Mouse (Mus musculus): ENCODE data around the gene Prodh2.

DNA sequence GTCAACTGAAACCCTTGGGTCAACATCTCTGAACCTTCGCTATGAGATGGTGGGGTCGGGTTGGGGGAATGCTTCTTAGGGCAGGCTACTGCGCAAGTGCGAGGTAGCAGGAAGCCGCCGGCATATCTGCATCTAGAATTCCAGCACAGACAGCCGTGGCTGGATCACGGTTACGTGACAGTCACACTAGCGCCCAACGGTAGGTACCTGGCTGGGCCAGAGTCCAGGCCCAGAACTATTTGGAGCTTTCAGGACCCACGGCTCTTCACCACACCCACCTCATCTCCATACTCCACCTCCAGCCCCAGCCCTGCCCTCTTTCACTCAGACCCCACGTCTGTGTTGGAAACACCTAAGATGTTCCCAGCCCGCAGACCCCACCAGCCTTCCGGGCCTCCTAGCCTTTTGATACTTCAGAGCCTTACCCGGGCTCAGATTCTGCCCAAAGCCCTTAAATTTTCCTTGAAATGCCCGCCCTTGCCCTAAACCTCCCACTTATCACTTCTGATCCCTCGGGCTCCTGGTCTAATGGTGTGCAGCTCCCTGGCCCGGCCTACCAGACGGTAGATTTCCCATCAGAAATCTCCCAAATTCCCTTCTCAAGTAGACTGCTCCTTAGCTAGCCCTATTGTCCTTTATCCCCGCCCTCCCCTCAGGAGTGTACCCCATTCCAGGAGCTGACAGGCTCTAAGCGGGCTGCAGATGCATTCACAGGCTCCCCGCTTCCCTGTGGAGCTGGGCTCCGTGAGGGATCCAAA lies 21.8 kb downstream of the Prodh2 start:
- TF ChIP-seq EP300 (IDR thresholded peaks at IDR 0.05; ENCODE audit: low read depth) (no peak), CTCF (IDR thresholded peaks at IDR 0.05; ENCODE audit: low read depth) (no peak)
